Mouse (Mus musculus): Measurements from ENCODE around the gene Wdr19.
"Not testable (repeated sequence)": the region's sequence is repeated elsewhere in the genome, so short reads cannot be mapped to it uniquely, and the experiment has no call there.

The Wdr19 gene

GRCm38 (mm10) chr5:65194441-65194840, 5.1 kb upstream of the Wdr19 start:
- no peak for DNase-seq (ENCODE audit: low spot score in 2 of 2)

- DNase-seq (ENCODE audit: low spot score in 2 of 2): no peak
These were observed 5.2 kb downstream of the Wdr19 start for GRCm38 (mm10) chr5:65204726-65205125.

- DNase-seq (ENCODE audit: low spot score in 2 of 2): peak in 1 of 2 experiments; percentile 27
These were observed 13.8 kb downstream of the Wdr19 start for GRCm38 (mm10) chr5:65213321-65213720.

- no peak for DNase-seq (ENCODE audit: low spot score in 2 of 2)
These were observed 18.1 kb downstream of the Wdr19 start for GRCm38 (mm10) chr5:65217305-65218269.

GRCm38 (mm10) chr5:65221037-65221436, 21.5 kb downstream of the Wdr19 start:
- DNase-seq (ENCODE audit: low spot score in 2 of 2): no peak

- no peak for DNase-seq (ENCODE audit: low spot score in 2 of 2)
These were observed 24.6 kb downstream of the Wdr19 start for GRCm38 (mm10) chr5:65224056-65224455.

GRCm38 (mm10) chr5:65231289-65232003, 31.9 kb downstream of the Wdr19 start:
- DNase-seq (ENCODE audit: low spot score in 2 of 2): no peak

GRCm38 (mm10) chr5:65242740-65243139, 43.2 kb downstream of the Wdr19 start:
- peak in 1 of 2 experiments; percentile 54 for DNase-seq (ENCODE audit: low spot score in 2 of 2)

GRCm38 (mm10) chr5:65247296-65247695, 47.8 kb downstream of the Wdr19 start:
- no peak for DNase-seq (ENCODE audit: low spot score in 2 of 2)

GRCm38 (mm10) chr5:65250185-65250855, 50.8 kb downstream of the Wdr19 start:
- no peak for DNase-seq (ENCODE audit: low spot score in 2 of 2)

- no peak for DNase-seq (ENCODE audit: low spot score in 2 of 2)
These were observed 58.5 kb downstream of the Wdr19 start for GRCm38 (mm10) chr5:65257910-65258505.

GRCm38 (mm10) chr5:65273966-65274365, 74.5 kb downstream of the Wdr19 start:
- DNase-seq (ENCODE audit: low spot score in 2 of 2): no peak

- no peak for DNase-seq (ENCODE audit: low spot score in 2 of 2)
These were observed 79.7 kb downstream of the Wdr19 start for GRCm38 (mm10) chr5:65279133-65279651.

GRCm38 (mm10) chr5:65281216-65281615, 81.7 kb downstream of the Wdr19 start:
- DNase-seq (ENCODE audit: low spot score in 2 of 2): no peak

GRCm38 (mm10) chr5:65284171-65284570, 84.7 kb downstream of the Wdr19 start:
- peak; percentile 5 to 51 for DNase-seq (ENCODE audit: low spot score in 2 of 2)

GRCm38 (mm10) chr5:65287751-65288701, 88.5 kb downstream of the Wdr19 start:
- DNase-seq (ENCODE audit: low spot score in 2 of 2): no peak

GRCm38 (mm10) chr5:65289009-65289408, 89.5 kb downstream of the Wdr19 start:
- DNase-seq (ENCODE audit: low spot score in 2 of 2): not testable (repeated sequence)

GRCm38 (mm10) chr5:65293627-65294026, 94.1 kb downstream of the Wdr19 start:
- DNase-seq (ENCODE audit: low spot score in 2 of 2): no peak

- DNase-seq (ENCODE audit: low spot score in 2 of 2): no peak
These were observed 94.8 kb downstream of the Wdr19 start for GRCm38 (mm10) chr5:65294270-65294669.
